Mouse (Mus musculus) hindbrain, postnatal 0 days (tissue): ENCODE measurements around the gene Fxyd1. TPM values are rescaled to one million over a fixed set of nuclear protein-coding genes. Genes with fewer than 3 reads are reported as not detected.

Source experiments
- ATAC-seq: fragments of 200-750 bp; cut with Nextera tagmentation; 2 replicates; pipeline ENCODE4 v1.8.0; 2017; ENCODE audit warnings: mild to moderate bottlenecking, moderate TSS enrichment, moderate library complexity
- DNase-seq: peaks from one replicate; pipeline ENCODE4 v3.0.0-alpha.2; 2015; ENCODE audit warnings: low spot score
- H3K27ac ChIP-seq: fragments of 300-500 bp; sonication (generic); 2 replicates; pipeline ENCODE4 v1.5.1; 2014; ENCODE audit warnings: mild to moderate bottlenecking
- H3K27me3 ChIP-seq: fragments of 300-500 bp; sonication (generic); 2 replicates; pipeline ENCODE4 v1.6.1; 2014; ENCODE audit warnings: low read length, mixed read lengths; ENCODE audit not compliant: insufficient read depth
- H3K36me3 ChIP-seq: fragments of 300-500 bp; sonication (generic); 2 replicates; pipeline ENCODE4 v1.6.1; 2014; ENCODE audit warnings: low read length, mixed read lengths; ENCODE audit not compliant: insufficient read depth
- H3K4me1 ChIP-seq: fragments of 300-500 bp; sonication (generic); 2 replicates; pipeline ENCODE4 v1.6.1; 2014; ENCODE audit warnings: antibody characterized with exemption, low read length, mixed read lengths; ENCODE audit not compliant: insufficient read depth
- H3K4me2 ChIP-seq: fragments of 300-500 bp; sonication (generic); 2 replicates; pipeline ENCODE4 v1.6.1; 2014; ENCODE audit warnings: low read depth, mild to moderate bottlenecking, low read length, moderate library complexity, mixed read lengths
- H3K4me3 ChIP-seq: fragments of 300-500 bp; sonication (generic); 2 replicates; pipeline ENCODE4 v1.5.1; 2014; ENCODE audit warnings: low read length
- H3K9ac ChIP-seq: fragments of 300-500 bp; sonication (generic); replicated peaks from 2 replicates; pipeline ENCODE4 v1.6.1; 2014; ENCODE audit warnings: mild to moderate bottlenecking, low read length, moderate library complexity, mixed read lengths
- H3K9me3 ChIP-seq: fragments of 300-500 bp; sonication (generic); 2 replicates; pipeline ENCODE4 v1.6.1; 2016; ENCODE audit warnings: low read length, mixed read lengths
- CTCF ChIP-seq: IDR thresholded peaks from 2 replicates; pipeline ENCODE4 v1.5.1; 2016; ENCODE audit warnings: antibody characterized with exemption, control low read depth, low read depth
- WGBS: fragments of 180-500 bp; shearing (Covaris S2); extraction: QIAGEN DNeasy Blood & Tissue Kit; methylation state at CpG from one replicate; pipeline ENCODE4 v1.1.7; 2014; 5-methylcytosine and 5-hydroxymethylcytosine counted together
- polyA plus RNA-seq: library from polyadenylated mRNA; unstranded; fragments of >200 nt; fragmentation: Nextera tagmentation; extraction: Ambion mirVana; gene quantifications from 2 replicates; pipeline ENCODE4 v1.2.1, GENCODE M21; 2015
- total RNA-seq: library from RNA; depleted of rRNA; stranded (reverse); fragments of >200 nt; gene quantifications from 2 replicates; pipeline ENCODE4 v1.2.3, GENCODE M21; 2014

The Fxyd1 gene
- total and polyA plus RNA-seq, 2 experiments from 2014 or later: 26.5 to 129 TPM

- no peaks in the 10 kb centered on the region for H3K4me1 ChIP-seq
- no peak overlapping the region for H3K9ac ChIP-seq
- WGBS: 46% methylated on average over 9 of the region's 9 CpGs
- DNase-seq: no peak
- no peak for ATAC-seq
- no peak overlapping the region for H3K4me3 ChIP-seq
- H3K36me3 ChIP-seq: no peaks in the 10 kb centered on the region
- no peak overlapping the region for H3K27ac ChIP-seq
- H3K9me3 ChIP-seq: no peaks in the 10 kb centered on the region
- no peaks in the 10 kb centered on the region for H3K27me3 ChIP-seq
- no peak overlapping the region for H3K4me2 ChIP-seq
- no peak for TF ChIP-seq CTCF
Observed at GRCm38 (mm10) chr7:31072326-31072725, 15.3 kb upstream of the Fxyd1 start.

DNA sequence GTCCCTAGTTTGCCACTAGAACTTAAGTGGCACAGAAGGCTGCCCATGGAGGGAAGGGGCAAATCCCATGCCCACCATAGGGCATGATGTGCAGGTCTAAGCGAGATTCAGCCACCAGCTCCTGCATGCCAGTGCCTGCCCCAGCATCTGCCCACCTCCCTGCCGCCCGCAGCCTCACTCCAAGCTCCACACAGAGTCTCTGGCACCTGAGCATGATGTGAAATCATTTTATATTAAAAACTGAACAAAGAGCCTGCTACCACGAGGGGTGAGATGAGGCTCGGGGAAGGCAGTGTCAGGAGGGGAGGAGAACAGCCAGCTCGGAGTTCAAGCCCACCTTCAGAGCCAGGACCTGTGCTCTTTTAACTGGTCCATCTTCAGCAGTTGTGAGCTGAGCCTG lies 13.3 kb upstream of the Fxyd1 start:
- 70% methylated on average over 6 of the region's 6 CpGs for WGBS
- H3K4me3 ChIP-seq: no peak overlapping the region

DNA sequence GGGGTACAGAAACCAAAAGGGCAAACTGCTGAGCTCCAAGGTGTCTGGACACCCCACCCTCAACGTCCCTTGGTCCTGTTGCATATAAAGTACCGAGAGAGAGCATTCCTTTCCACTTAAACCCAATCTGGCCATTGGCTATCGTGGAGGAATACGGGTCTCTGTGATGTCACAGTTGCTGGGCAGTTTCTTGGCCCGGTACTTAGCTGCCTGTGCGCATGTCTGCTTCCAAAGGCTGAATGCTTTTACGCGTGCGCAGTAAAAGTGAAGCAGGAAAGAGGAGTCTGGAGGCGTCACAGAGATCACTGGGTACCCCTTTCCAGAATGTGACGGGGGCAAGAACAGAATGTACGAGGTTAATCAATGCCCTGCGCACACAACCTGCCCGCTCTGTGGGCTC lies 12.5 kb upstream of the Fxyd1 start:
- no peaks in the 10 kb centered on the region for H3K27me3 ChIP-seq
- H3K9ac ChIP-seq: no peak overlapping the region
- no peaks in the 10 kb centered on the region for H3K36me3 ChIP-seq
- WGBS: 87% methylated on average over 14 of the region's 14 CpGs
- H3K4me3 ChIP-seq: no peak overlapping the region
- no peak for ATAC-seq
- TF ChIP-seq CTCF: no peak
- DNase-seq: no peak
- no peaks in the 10 kb centered on the region for H3K4me1 ChIP-seq
- no peak overlapping the region for H3K4me2 ChIP-seq
- no peak overlapping the region for H3K27ac ChIP-seq
- H3K9me3 ChIP-seq: no peaks in the 10 kb centered on the region

More for the DNA sequence above, 13.3 kb upstream of the Fxyd1 start:
- Histone ChIP-seq H3K4me2 (no peak overlapping the region), H3K27ac (no peak overlapping the region), H3K4me1 (no peaks in the 10 kb centered on the region), H3K9me3 (no peaks in the 10 kb centered on the region), H3K9ac (no peak overlapping the region), H3K36me3 (no peaks in the 10 kb centered on the region), H3K27me3 (no peaks in the 10 kb centered on the region)
- TF ChIP-seq CTCF: no peak
- ATAC-seq (no peak), DNase-seq (no peak)

GRCm38 (mm10) chr7:31067836-31068235 lies 10.8 kb upstream of the Fxyd1 start:
- Histone ChIP-seq H3K4me2 (no peak overlapping the region), H3K27me3 (no peaks in the 10 kb centered on the region), H3K4me3 (no peak overlapping the region), H3K36me3 (no peaks in the 10 kb centered on the region), H3K9ac (no peak overlapping the region), H3K27ac (no peak overlapping the region), H3K4me1 (no peaks in the 10 kb centered on the region), H3K9me3 (no peaks in the 10 kb centered on the region)
- ATAC-seq (peak; percentile 64), DNase-seq (peak; percentile 69)
- TF ChIP-seq CTCF: no peak
- WGBS: 36% methylated on average over 5 of the region's 5 CpGs

- no peak overlapping the region for H3K9ac ChIP-seq
- no peaks in the 10 kb centered on the region for H3K9me3 ChIP-seq
- H3K4me1 ChIP-seq: no peaks in the 10 kb centered on the region
- no peak overlapping the region for H3K4me3 ChIP-seq
- WGBS: 84% methylated on average over 12 of the region's 12 CpGs
- H3K36me3 ChIP-seq: no peaks in the 10 kb centered on the region
- no peak overlapping the region for H3K4me2 ChIP-seq
- ATAC-seq (no peak), DNase-seq (no peak)
- no peak overlapping the region for H3K27ac ChIP-seq
- TF ChIP-seq CTCF: no peak
- H3K27me3 ChIP-seq: no peaks in the 10 kb centered on the region
Observed at GRCm38 (mm10) chr7:31063074-31063560, 6.1 kb upstream of the Fxyd1 start.

- no peaks in the 10 kb centered on the region for H3K9me3 ChIP-seq
- ATAC-seq (no peak), DNase-seq (no peak)
- TF ChIP-seq CTCF: no peak
- no peak overlapping the region for H3K4me3 ChIP-seq
- H3K4me2 ChIP-seq: no peak overlapping the region
- H3K4me1 ChIP-seq: no peaks in the 10 kb centered on the region
- 90% methylated on average over 7 of the region's 7 CpGs for WGBS
- no peak overlapping the region for H3K27ac ChIP-seq
- H3K9ac ChIP-seq: no peak overlapping the region
- H3K27me3 ChIP-seq: no peaks in the 10 kb centered on the region
- H3K36me3 ChIP-seq: no peaks in the 10 kb centered on the region
Observed at GRCm38 (mm10) chr7:31060621-31061010, 3.6 kb upstream of the Fxyd1 start.

- DNase-seq: no peak
- no peak overlapping the region for H3K9ac ChIP-seq
- no peak for ATAC-seq
- H3K36me3 ChIP-seq: no peaks in the 10 kb centered on the region
- H3K4me2 ChIP-seq: no peak overlapping the region
- 51% methylated on average over 11 of the region's 11 CpGs for WGBS
- no peaks in the 10 kb centered on the region for H3K9me3 ChIP-seq
- H3K27me3 ChIP-seq: no peaks in the 10 kb centered on the region
- TF ChIP-seq CTCF: no peak
- H3K4me1 ChIP-seq: 0 out of 2 replicates have a peak, but pooled peaks cover 3% of the 10 kb centered on the region
- H3K27ac ChIP-seq: no peak overlapping the region
- H3K4me3 ChIP-seq: no peak overlapping the region
Observed at GRCm38 (mm10) chr7:31059919-31060620, 3.1 kb upstream of the Fxyd1 start.
